ENCODE assay signal across 9 mouse cellular contexts in the genomic region with DNA sequence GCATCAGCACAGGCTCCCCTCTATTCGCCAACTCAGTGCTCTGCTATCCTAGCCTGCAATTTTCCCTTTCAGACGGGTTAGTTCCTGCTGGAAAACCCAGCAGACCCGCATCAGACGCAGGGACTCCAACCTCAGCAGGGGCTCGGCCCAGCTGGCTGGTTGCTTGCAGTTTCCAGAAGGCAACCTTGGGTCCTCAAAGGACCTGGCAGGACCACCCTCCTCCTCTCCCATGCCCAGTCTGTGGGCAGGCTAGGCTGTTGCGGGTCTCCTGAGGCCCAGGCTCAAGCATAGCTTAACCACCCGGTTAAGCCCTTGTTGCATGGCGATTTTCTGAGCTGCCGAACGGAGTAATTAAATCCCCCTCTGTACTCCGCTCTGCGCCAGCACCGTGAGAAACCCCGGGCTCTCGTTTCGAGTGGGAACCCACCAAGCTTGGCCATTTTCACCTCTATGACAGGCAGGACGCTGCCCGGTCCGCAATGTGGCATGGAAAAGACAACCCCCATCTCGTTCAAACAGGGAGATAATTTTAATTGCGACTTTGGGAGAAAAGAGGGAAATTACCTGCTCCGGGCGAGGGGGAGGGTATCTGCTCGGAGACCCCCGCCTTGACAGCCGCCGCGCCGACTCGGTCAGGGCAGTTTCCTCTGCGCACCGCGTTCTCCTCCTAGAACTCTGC. TPM values are rescaled to one million over a fixed set of nuclear protein-coding genes. Genes with fewer than 3 reads are reported as not detected.
DNase-seq lines count a peak whose midpoint lies in the region; ATAC-seq lines count a peak whose summit lies in the region.
"Had no signal": no experiment of that assay in that cellular context is flagged by ENCODE, and none has a peak within 500 bp of the region (broad histone marks: within the 10 kb centered on the region; RNA-seq: fewer than 3 reads in every experiment).

No protein-coding gene starts in this region.

- H3K9me3 ChIP-seq in kidney, embryonic 16.5 days (ENCODE audit: low read length): no peaks in the 10 kb centered on the region
- H3K9me3 ChIP-seq in embryonic facial prominence, embryonic 15.5 days (replicated peaks): no peaks in the 10 kb centered on the region
- H3K9me3 ChIP-seq in intestine, embryonic 16.5 days (ENCODE audit: control insufficient read depth, low read length): no peaks in the 10 kb centered on the region
- H3K9me3 ChIP-seq in neural tube, embryonic 13.5 days: no peaks in the 10 kb centered on the region

- no peak for ATAC-seq in kidney, embryonic 16.5 days (ENCODE audit: low FRiP score, low TSS enrichment)
- ATAC-seq in embryonic facial prominence, embryonic 15.5 days (ENCODE audit: insufficient number of reproducible peaks, low FRiP score, low TSS enrichment, low read depth): no peak
- no peak for ATAC-seq in intestine, embryonic 16.5 days
- no peak for ATAC-seq in neural tube, embryonic 13.5 days (ENCODE audit: low read depth)
- ATAC-seq: Patski had no signal

- DNase-seq in kidney, adult 18-20 months: no peak
- DNase-seq in right cerebral cortex, postnatal 10 days (ENCODE audit: low spot score in 2 of 2): no peak
- DNase-seq in ovary, postnatal 36 days (ENCODE audit: low spot score): no peak
- DNase-seq in adrenal gland, postnatal 25 days: no peak

- peak overlapping the region; percentile 79 for H3K4me2 ChIP-seq in kidney, embryonic 16.5 days (replicated peaks; ENCODE audit: low read depth, low read length)
- peak overlapping the region; percentile 67 for H3K4me2 ChIP-seq in embryonic facial prominence, embryonic 15.5 days (replicated peaks)
- no peak overlapping the region for H3K4me2 ChIP-seq in intestine, embryonic 16.5 days (ENCODE audit: low read depth, low read length)
- H3K4me2 ChIP-seq in neural tube, embryonic 13.5 days: peak overlapping the region; percentile 50

- H3K27ac ChIP-seq in kidney, embryonic 16.5 days (ENCODE audit: low read length): peak overlapping the region; percentile 41; the same call in 1 of the 2 replicates
- H3K27ac ChIP-seq in embryonic facial prominence, embryonic 15.5 days (replicated peaks): peak overlapping the region; percentile 59; the same call in 1 of the 2 replicates
- no peak overlapping the region for H3K27ac ChIP-seq in intestine, embryonic 16.5 days (ENCODE audit: low read length)
- H3K27ac ChIP-seq in neural tube, embryonic 13.5 days (replicated peaks): no peak overlapping the region

- WGBS in kidney, embryonic 16.5 days: 8% methylated on average over 33 of the region's 33 CpGs
- 6% methylated on average over 33 of the region's 33 CpGs for WGBS in embryonic facial prominence, embryonic 15.5 days
- 6% methylated on average over 33 of the region's 33 CpGs for WGBS in intestine, embryonic 16.5 days
- 1% methylated on average over 33 of the region's 33 CpGs for WGBS in neural tube, embryonic 13.5 days

- peak overlapping the region; percentile 68 for H3K9ac ChIP-seq in kidney, embryonic 16.5 days (replicated peaks; ENCODE audit: low read length)
- H3K9ac ChIP-seq in embryonic facial prominence, embryonic 15.5 days: 0 out of 2 replicates have a peak overlapping the region, but pooled peaks have one; percentile 12
- no peak overlapping the region for H3K9ac ChIP-seq in intestine, embryonic 16.5 days (ENCODE audit: low read depth, low read length)
- H3K9ac ChIP-seq in neural tube, embryonic 13.5 days: no peak overlapping the region

- peaks cover 57% of the 10 kb centered on the region for H3K4me1 ChIP-seq in kidney, embryonic 16.5 days (ENCODE audit: insufficient read depth, low read length)
- H3K4me1 ChIP-seq in embryonic facial prominence, embryonic 15.5 days: peaks cover 56% of the 10 kb centered on the region
- peaks cover 35% of the 10 kb centered on the region for H3K4me1 ChIP-seq in intestine, embryonic 16.5 days (ENCODE audit: control insufficient read depth, insufficient read depth, low read length)
- peaks cover 47% of the 10 kb centered on the region for H3K4me1 ChIP-seq in neural tube, embryonic 13.5 days (replicated peaks)

- H3K27me3 ChIP-seq in kidney, embryonic 16.5 days (ENCODE audit: insufficient read depth, low read length): peaks cover 100% of the 10 kb centered on the region
- H3K27me3 ChIP-seq in embryonic facial prominence, embryonic 15.5 days: peaks cover 100% of the 10 kb centered on the region
- H3K27me3 ChIP-seq in intestine, embryonic 16.5 days (replicated peaks; ENCODE audit: control insufficient read depth, insufficient read depth, low read length): peaks cover 100% of the 10 kb centered on the region
- H3K27me3 ChIP-seq in neural tube, embryonic 13.5 days: peaks cover 100% of the 10 kb centered on the region
- H3K27me3 ChIP-seq: Patski had no signal

- peak overlapping the region; percentile 63 for H3K4me3 ChIP-seq in kidney, embryonic 16.5 days (ENCODE audit: low read length)
- H3K4me3 ChIP-seq in embryonic facial prominence, embryonic 15.5 days (replicated peaks): peak overlapping the region; percentile 50
- peak overlapping the region; percentile 47 for H3K4me3 ChIP-seq in intestine, embryonic 16.5 days (ENCODE audit: low read length)
- peak overlapping the region; percentile 30 for H3K4me3 ChIP-seq in neural tube, embryonic 13.5 days

- H3K36me3 ChIP-seq in kidney, embryonic 16.5 days (ENCODE audit: insufficient read depth, low read length): no peaks in the 10 kb centered on the region
- H3K36me3 ChIP-seq in embryonic facial prominence, embryonic 15.5 days: no peaks in the 10 kb centered on the region
- H3K36me3 ChIP-seq in intestine, embryonic 16.5 days (ENCODE audit: control insufficient read depth, insufficient read depth, low read length): no peaks in the 10 kb centered on the region
- no peaks in the 10 kb centered on the region for H3K36me3 ChIP-seq in neural tube, embryonic 13.5 days

RNA-seq across cellular contexts. Expression of gene Gata2, which starts 2.5 kb away (rescaled TPM):
- polyA plus RNA-seq in kidney, embryonic 16.5 days (2015; fragmentation: Nextera tagmentation; extraction: Ambion mirVana): 66.3 and 68.9 TPM in 2 replicates
- polyA plus RNA-seq in embryonic facial prominence, embryonic 15.5 days (2015; fragmentation: Nextera tagmentation; extraction: Ambion mirVana): 43.8 and 56.3 TPM in 2 replicates
- polyA plus RNA-seq in intestine, embryonic 16.5 days (2015; fragmentation: Nextera tagmentation; extraction: Ambion mirVana): 4.2 and 4.7 TPM in 2 replicates
- polyA plus RNA-seq in neural tube, embryonic 13.5 days (2015; fragmentation: Nextera tagmentation; extraction: Ambion mirVana): 6.8 and 6.9 TPM in 2 replicates
- 25.6 and 37.7 TPM in 2 replicates for total RNA-seq in adrenal gland, postnatal 25 days (2021)

RNA-seq across cellular contexts. Expression of gene Dnajb8, which starts 25.9 kb away (rescaled TPM):
- polyA plus RNA-seq in kidney, embryonic 16.5 days (2015; fragmentation: Nextera tagmentation; extraction: Ambion mirVana): not detected in 2 replicates
- not detected in 2 replicates for polyA plus RNA-seq in embryonic facial prominence, embryonic 15.5 days (2015; fragmentation: Nextera tagmentation; extraction: Ambion mirVana)
- polyA plus RNA-seq in intestine, embryonic 16.5 days (2015; fragmentation: Nextera tagmentation; extraction: Ambion mirVana): not detected in 2 replicates
- not detected in 2 replicates for polyA plus RNA-seq in neural tube, embryonic 13.5 days (2015; fragmentation: Nextera tagmentation; extraction: Ambion mirVana)
- not detected in 2 replicates for total RNA-seq in adrenal gland, postnatal 25 days (2021)
- polyA plus RNA-seq: Patski had no signal

Comparison
In these comparisons a context has a peak if more than half of its experiments do, and no peak if none do; other contexts are left out.
1. H3K27ac ChIP-seq: peak in kidney, embryonic 16.5 days (single experiment) and embryonic facial prominence, embryonic 15.5 days (single experiment); none in intestine, embryonic 16.5 days (single experiment) and neural tube, embryonic 13.5 days (single experiment).
2. H3K9ac ChIP-seq: peak in kidney, embryonic 16.5 days (single experiment) and embryonic facial prominence, embryonic 15.5 days (single experiment); none in intestine, embryonic 16.5 days (single experiment) and neural tube, embryonic 13.5 days (single experiment).
3. Peak in every context shown above with its lines, with median percentiles within 50 percentile points of each other: H3K4me3 ChIP-seq.